Mouse (Mus musculus) T-helper 2 cell (primary cell): Measurements from ENCODE around the gene Krtap19-2.

Experiments
- in situ Hi-C: fragments of 300-600 bp; cut with MboI, MseI; formaldehyde crosslinking; loops from one replicate; pipeline ENCODE4 v1.15.1; 2025; ENCODE audit warnings: high pct_unique_total_duplicates

Krtap19-2 gene

GRCm38 (mm10) chr16:88874169-88874568 lies at the start of gene Krtap19-2:
Gene Krtap19-2, minus strand, starts transcription at chr16:88874269.
- in situ Hi-C loops: loop anchor here (10.0 kb wide), 1 partner anchor 1339 kb away; no protein-coding TSS in a partner anchor

- in situ Hi-C loops: no loop called here
Measured at GRCm38 (mm10) chr16:88896357-88896756, 22.3 kb upstream of the Krtap19-2 start, which contains the start of gene Krtap19-5. Gene Krtap19-5, minus strand, starts transcription at chr16:88896457.

- in situ Hi-C loops: no loop called here
Measured at GRCm38 (mm10) chr16:88886870-88887269, 12.8 kb upstream of the Krtap19-2 start.

GRCm38 (mm10) chr16:88884989-88885388 lies 10.9 kb upstream of the Krtap19-2 start, which contains the start of gene Krtap19-4:
Gene Krtap19-4, minus strand, starts transcription at chr16:88885089.
- in situ Hi-C loops: no loop called here

GRCm38 (mm10) chr16:88877938-88878337 lies 3.9 kb upstream of the Krtap19-2 start, which contains the start of gene Krtap19-3:
Gene Krtap19-3, minus strand, starts transcription at chr16:88878038.
- in situ Hi-C loops: loop anchor here (10.0 kb wide), 1 partner anchor 1343 kb away; no protein-coding TSS in a partner anchor

- in situ Hi-C loops: no loop called here
Measured at GRCm38 (mm10) chr16:88869311-88869710, 4.8 kb downstream of the Krtap19-2 start, which contains the start of gene Krtap19-1. Gene Krtap19-1, minus strand, starts transcription at chr16:88869411.

GRCm38 (mm10) chr16:88864887-88865407 lies 9.1 kb downstream of the Krtap19-2 start:
- in situ Hi-C loops: no loop called here

GRCm38 (mm10) chr16:88851450-88851849 lies 22.6 kb downstream of the Krtap19-2 start:
- in situ Hi-C loops: loop anchor here (10.0 kb wide), 1 partner anchor 1217 kb away; no protein-coding TSS in a partner anchor

- in situ Hi-C loops: no loop called here
Measured at GRCm38 (mm10) chr16:88848558-88848957, 25.5 kb downstream of the Krtap19-2 start.

GRCm38 (mm10) chr16:88847363-88847762 lies 26.7 kb downstream of the Krtap19-2 start:
- in situ Hi-C loops: no loop called here

GRCm38 (mm10) chr16:88826978-88827377 lies 47.1 kb downstream of the Krtap19-2 start:
- in situ Hi-C loops: no loop called here

- in situ Hi-C loops: no loop called here
Measured at GRCm38 (mm10) chr16:88826095-88826652, 47.9 kb downstream of the Krtap19-2 start, which contains the start of gene Krtap14. Gene Krtap14, minus strand, starts transcription at chr16:88826145.

- in situ Hi-C loops: no loop called here
Measured at GRCm38 (mm10) chr16:88823736-88824135, 50.3 kb downstream of the Krtap19-2 start.
